Mouse (Mus musculus): ENCODE measurements around the gene 1700007K13Rik. TPM values are rescaled to one million over a fixed set of nuclear protein-coding genes. Genes with fewer than 3 reads are reported as not detected.
"Not testable (repeated sequence)": the region's sequence is repeated elsewhere in the genome, so short reads cannot be mapped to it uniquely, and the experiment has no call there.

The 1700007K13Rik gene
- polyA plus RNA-seq (2015; fragmentation: Nextera tagmentation; extraction: Ambion mirVana) = 0.80 and 0.99 TPM in 2 replicates

DNA sequence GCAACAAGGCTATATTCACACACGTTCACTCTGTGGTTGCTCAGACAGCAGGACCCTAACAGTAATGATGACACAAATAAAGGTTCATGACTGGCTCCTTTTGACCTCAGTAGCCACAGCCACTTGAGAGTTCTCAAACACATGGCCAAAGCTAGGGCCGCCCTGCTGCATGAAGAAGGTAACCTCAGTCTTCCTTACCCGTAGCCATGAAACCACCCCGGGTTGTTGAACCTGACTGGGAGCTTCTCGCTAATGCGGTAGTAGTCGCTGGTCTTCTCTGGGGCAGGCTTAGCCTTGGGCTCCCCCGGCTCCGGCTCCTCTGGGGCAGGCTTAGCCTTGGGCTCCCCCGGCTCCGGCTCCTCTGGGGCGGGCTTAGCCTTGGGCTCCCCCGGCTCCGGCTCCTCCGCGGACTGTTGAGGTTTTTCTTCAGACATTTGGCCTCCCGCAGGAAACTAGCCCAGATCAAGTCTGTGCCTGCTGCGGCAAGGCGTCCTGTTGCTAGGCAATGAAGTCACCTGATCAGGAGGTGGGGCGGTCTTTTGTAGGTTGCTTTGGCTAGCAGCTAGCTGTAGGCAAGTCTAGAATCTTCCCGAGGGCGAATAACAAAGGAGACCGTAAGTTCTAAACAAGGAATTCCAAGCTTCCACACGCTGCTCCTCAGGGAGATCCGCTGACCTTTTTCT, at the start of gene 1700007K13Rik:
1700007K13Rik (minus strand) TSS at position 497 of the 683 bp plus-strand sequence.
- peak; percentile 47; the same call in 1 of the 2 replicates for ATAC-seq (ENCODE audit: insufficient read depth, low FRiP score)
- no peak within 1 kb of the TSS for H3K27ac ChIP-seq (ENCODE audit: low read length)
- H3K4me2 ChIP-seq (ENCODE audit: low read depth, low read length) = peak within 1 kb of the TSS; percentile 72
- no peaks in the 10 kb centered on the region for H3K9me3 ChIP-seq (replicated peaks; ENCODE audit: control insufficient read depth, low read length)
- peaks cover 3% of the 10 kb centered on the region; the same call in 1 of the 2 replicates for H3K4me1 ChIP-seq (ENCODE audit: control insufficient read depth, insufficient read depth, low read length)
- 5% methylated on average over 25 of the region's 25 CpGs for WGBS
- H3K4me3 ChIP-seq (replicated peaks; ENCODE audit: low read length) = peak within 1 kb of the TSS; percentile 41
- H3K36me3 ChIP-seq (ENCODE audit: control insufficient read depth, insufficient read depth, low read length) = peaks cover 19% of the 10 kb centered on the region
- H3K27me3 ChIP-seq (ENCODE audit: control insufficient read depth, insufficient read depth, low read length) = 0 out of 2 replicates have a peak, but pooled peaks cover 3% of the 10 kb centered on the region
- H3K9ac ChIP-seq (ENCODE audit: low read length) = peak within 1 kb of the TSS; percentile 69

DNA sequence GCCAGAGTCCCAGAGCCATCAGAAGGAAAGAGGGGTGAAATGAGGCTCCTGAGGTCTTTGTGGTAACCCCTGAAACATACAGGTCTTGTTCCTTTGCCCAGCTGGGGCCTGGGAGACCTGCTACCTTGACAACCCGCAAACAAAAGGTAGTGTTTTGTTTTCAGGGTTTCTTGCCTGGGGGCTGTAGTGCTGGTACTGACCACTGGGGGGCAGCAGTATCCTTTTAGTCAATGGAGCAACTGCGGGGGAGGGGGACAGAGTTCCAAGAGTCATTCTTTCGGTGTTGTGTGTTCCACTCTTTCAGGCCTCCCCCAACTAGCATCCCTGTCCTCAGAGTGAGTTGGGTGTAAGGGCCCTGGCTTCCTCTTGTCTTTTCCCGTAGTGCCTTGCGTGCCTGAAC, 48.4 kb upstream of the 1700007K13Rik start:
- 22% methylated on average over 5 of the region's 5 CpGs for WGBS
- peak overlapping the region; percentile 90 for H3K9ac ChIP-seq (ENCODE audit: low read length)
- no peaks in the 10 kb centered on the region for H3K36me3 ChIP-seq (ENCODE audit: control insufficient read depth, insufficient read depth, low read length)
- no peaks in the 10 kb centered on the region for H3K9me3 ChIP-seq (replicated peaks; ENCODE audit: control insufficient read depth, low read length)
- H3K4me3 ChIP-seq (replicated peaks; ENCODE audit: low read length) = peak overlapping the region; percentile 73
- no peaks in the 10 kb centered on the region for H3K27me3 ChIP-seq (ENCODE audit: control insufficient read depth, insufficient read depth, low read length)
- H3K4me1 ChIP-seq (ENCODE audit: control insufficient read depth, insufficient read depth, low read length) = peaks cover 16% of the 10 kb centered on the region
- peak overlapping the region; percentile 94 for H3K4me2 ChIP-seq (ENCODE audit: low read depth, low read length)
- ATAC-seq (ENCODE audit: insufficient read depth, low FRiP score) = no peak
- H3K27ac ChIP-seq (ENCODE audit: low read length) = no peak overlapping the region

DNA sequence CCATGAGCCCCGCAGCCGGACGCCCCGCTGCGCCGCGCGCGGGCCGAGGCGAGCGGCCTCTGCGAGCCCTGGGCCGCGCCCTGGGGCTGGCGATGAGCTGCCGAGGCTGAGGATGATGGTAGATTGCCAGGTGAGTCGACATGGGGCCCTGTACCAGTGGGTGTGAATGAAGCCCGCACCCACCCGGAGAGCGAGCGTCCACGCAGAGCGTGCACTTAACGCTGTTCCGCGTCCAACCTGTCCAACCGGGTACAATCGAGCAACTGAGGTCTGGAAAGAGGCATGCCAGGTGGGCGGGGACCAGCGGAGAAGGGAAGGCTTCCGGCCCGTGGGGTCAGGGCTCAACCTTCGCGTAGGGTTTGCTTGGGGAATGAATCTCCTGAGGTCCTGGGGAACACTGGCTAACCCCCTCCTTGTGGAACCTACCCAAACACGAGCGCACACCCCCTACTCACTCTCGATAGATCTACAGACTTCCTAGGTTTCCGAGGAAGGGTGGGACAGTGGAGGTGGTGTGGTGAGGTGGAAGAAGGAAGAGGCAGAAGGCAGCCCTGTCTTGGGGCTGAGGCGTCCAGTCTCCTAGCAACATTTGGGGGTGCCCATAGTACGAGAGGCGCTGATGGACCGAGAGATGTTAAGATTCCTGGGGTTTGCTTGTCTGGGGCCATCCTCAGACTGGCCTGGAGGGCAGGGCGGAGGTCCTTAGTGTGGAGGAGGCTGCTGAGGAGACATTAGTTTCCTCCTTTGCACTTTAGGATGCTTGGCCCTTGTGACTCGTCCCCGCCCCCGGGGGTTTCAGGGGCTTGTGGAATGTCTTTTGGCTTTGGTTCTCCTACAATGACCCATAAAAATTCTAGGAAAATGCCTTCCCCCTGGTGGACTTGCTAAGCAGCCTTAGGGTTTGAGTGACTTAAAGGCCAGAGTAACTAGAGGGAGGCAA, 47.6 kb upstream of the 1700007K13Rik start:
- Histone ChIP-seq H3K4me2 (ENCODE audit: low read depth, low read length) (peak overlapping the region; percentile 94), H3K4me3 (replicated peaks; ENCODE audit: low read length) (peak overlapping the region; percentile 73), H3K36me3 (ENCODE audit: control insufficient read depth, insufficient read depth, low read length) (no peaks in the 10 kb centered on the region), H3K4me1 (ENCODE audit: control insufficient read depth, insufficient read depth, low read length) (peaks cover 16% of the 10 kb centered on the region), H3K27me3 (ENCODE audit: control insufficient read depth, insufficient read depth, low read length) (no peaks in the 10 kb centered on the region), H3K9ac (ENCODE audit: low read length) (peak overlapping the region; percentile 90), H3K27ac (ENCODE audit: low read length) (peak overlapping the region; percentile 84), H3K9me3 (replicated peaks; ENCODE audit: control insufficient read depth, low read length) (no peaks in the 10 kb centered on the region)
- 5% methylated on average over 47 of the region's 47 CpGs for WGBS
- peak; percentile 30; the same call in 1 of the 2 replicates for ATAC-seq (ENCODE audit: insufficient read depth, low FRiP score)

DNA sequence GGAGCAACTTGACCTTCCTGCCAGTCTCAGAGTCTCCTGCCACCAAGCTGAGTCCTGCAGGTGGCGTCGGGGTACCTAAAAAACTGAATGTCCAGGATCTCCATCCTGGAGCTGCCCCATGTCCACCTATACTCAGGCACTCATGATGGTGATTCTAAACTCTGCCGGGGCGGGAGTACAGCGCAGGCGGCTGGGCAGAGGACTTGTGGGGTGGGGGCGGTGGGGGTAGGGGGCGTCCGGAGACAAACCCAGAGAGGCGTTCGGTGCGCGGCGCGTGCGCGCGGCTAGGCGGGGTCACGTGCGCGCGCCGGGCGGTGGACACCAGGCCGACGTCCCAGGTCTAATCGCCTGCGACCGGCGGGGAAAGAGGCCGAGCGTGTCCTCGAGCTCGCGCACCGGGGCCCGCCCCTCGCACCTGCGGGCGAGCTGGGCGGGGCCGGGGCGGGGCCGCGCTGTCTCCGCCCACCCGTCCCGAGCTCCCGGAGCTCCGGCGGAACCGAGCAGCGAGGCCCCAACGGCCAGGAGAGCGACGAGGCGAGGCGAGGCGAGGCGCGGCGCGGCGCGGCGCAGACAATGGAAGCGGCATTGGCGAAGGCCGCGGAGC, 46.8 kb upstream of the 1700007K13Rik start, which contains the start of gene Ralgds:
Ralgds (plus strand) TSS at position 328 of the 604 bp plus-strand sequence.
- Histone ChIP-seq H3K4me1 (ENCODE audit: control insufficient read depth, insufficient read depth, low read length) (peaks cover 16% of the 10 kb centered on the region), H3K4me3 (replicated peaks; ENCODE audit: low read length) (peak within 1 kb of the TSS; percentile 73), H3K4me2 (ENCODE audit: low read depth, low read length) (peak within 1 kb of the TSS; percentile 94), H3K9me3 (replicated peaks; ENCODE audit: control insufficient read depth, low read length) (no peaks in the 10 kb centered on the region), H3K27me3 (ENCODE audit: control insufficient read depth, insufficient read depth, low read length) (no peaks in the 10 kb centered on the region), H3K27ac (ENCODE audit: low read length) (peak within 1 kb of the TSS; percentile 84), H3K36me3 (ENCODE audit: control insufficient read depth, insufficient read depth, low read length) (no peaks in the 10 kb centered on the region), H3K9ac (ENCODE audit: low read length) (peak within 1 kb of the TSS; percentile 90)
- peak; percentile 84 for ATAC-seq (ENCODE audit: insufficient read depth, low FRiP score)
- WGBS = under 1% methylated on average over 71 of the region's 71 CpGs

DNA sequence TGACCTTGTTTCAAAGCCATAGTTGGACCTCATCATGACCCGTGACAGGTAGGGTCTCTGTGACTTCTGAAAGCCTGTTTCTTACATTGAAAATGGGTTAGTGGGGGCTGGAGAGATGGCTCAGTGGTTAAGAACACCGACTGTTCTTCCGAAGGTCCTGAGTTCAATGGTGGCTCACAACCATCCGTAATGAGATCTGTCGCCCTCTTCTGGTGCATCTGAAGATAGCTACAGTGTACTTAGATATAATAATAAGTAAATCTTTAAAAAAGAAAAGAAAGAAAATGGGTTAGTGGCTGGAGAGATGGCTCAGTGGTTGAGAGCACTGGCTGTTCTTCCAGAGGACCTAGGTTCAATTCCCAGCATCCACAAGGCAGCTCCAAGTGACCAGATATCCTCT, 45.5 kb upstream of the 1700007K13Rik start:
- not testable (repeated sequence) for H3K27ac ChIP-seq (ENCODE audit: low read length); H3K36me3 ChIP-seq (ENCODE audit: control insufficient read depth, insufficient read depth, low read length); H3K4me3 ChIP-seq (replicated peaks; ENCODE audit: low read length); ATAC-seq (ENCODE audit: insufficient read depth, low FRiP score); H3K9me3 ChIP-seq (replicated peaks; ENCODE audit: control insufficient read depth, low read length); H3K9ac ChIP-seq (ENCODE audit: low read length); H3K4me2 ChIP-seq (ENCODE audit: low read depth, low read length); H3K27me3 ChIP-seq (ENCODE audit: control insufficient read depth, insufficient read depth, low read length); H3K4me1 ChIP-seq (ENCODE audit: control insufficient read depth, insufficient read depth, low read length)
- 54% methylated on average over 5 of the region's 5 CpGs for WGBS

DNA sequence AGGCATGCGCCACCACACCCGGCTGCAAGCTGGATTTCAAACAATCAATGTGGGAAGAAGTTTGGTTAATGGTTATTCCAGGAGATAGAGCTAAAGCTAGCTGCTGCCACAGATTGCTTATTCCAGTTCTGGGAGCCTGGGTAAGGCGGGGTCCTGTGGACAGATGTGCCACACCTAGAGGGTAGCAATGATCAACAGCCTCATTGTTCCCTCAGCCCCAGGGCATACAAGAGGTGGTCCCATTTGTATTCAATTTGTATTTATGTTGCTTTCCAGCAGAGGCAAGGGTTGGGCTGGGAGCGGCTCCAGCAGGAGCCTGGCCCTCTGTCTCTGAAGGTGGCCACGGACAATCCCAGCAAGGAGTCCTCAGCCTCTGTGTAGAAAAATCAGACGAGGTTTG, 40.2 kb upstream of the 1700007K13Rik start:
- Histone ChIP-seq H3K4me3 (replicated peaks; ENCODE audit: low read length) (no peak overlapping the region), H3K27me3 (ENCODE audit: control insufficient read depth, insufficient read depth, low read length) (no peaks in the 10 kb centered on the region), H3K4me2 (ENCODE audit: low read depth, low read length) (no peak overlapping the region), H3K9ac (ENCODE audit: low read length) (no peak overlapping the region), H3K27ac (ENCODE audit: low read length) (no peak overlapping the region), H3K36me3 (ENCODE audit: control insufficient read depth, insufficient read depth, low read length) (no peaks in the 10 kb centered on the region), H3K4me1 (ENCODE audit: control insufficient read depth, insufficient read depth, low read length) (no peaks in the 10 kb centered on the region), H3K9me3 (replicated peaks; ENCODE audit: control insufficient read depth, low read length) (no peaks in the 10 kb centered on the region)
- 82% methylated on average over 6 of the region's 6 CpGs for WGBS
- no peak for ATAC-seq (ENCODE audit: insufficient read depth, low FRiP score)

GRCm38 (mm10) chr2:28505795-28506194, 39.7 kb upstream of the 1700007K13Rik start, which contains the start of gene Gm10134:
Gm10134 (plus strand) TSS chr2:28506095.
- H3K4me2 ChIP-seq (ENCODE audit: low read depth, low read length) = no peak within 1 kb of the TSS
- no peak within 1 kb of the TSS for H3K9ac ChIP-seq (ENCODE audit: low read length)
- H3K36me3 ChIP-seq (ENCODE audit: control insufficient read depth, insufficient read depth, low read length) = no peaks in the 10 kb centered on the region
- H3K27ac ChIP-seq (ENCODE audit: low read length) = no peak within 1 kb of the TSS
- no peak for ATAC-seq (ENCODE audit: insufficient read depth, low FRiP score)
- H3K4me1 ChIP-seq (ENCODE audit: control insufficient read depth, insufficient read depth, low read length) = no peaks in the 10 kb centered on the region
- no peaks in the 10 kb centered on the region for H3K9me3 ChIP-seq (replicated peaks; ENCODE audit: control insufficient read depth, low read length)
- H3K4me3 ChIP-seq (replicated peaks; ENCODE audit: low read length) = no peak within 1 kb of the TSS
- whole genome bisulfite sequencing = 65% methylated on average over 3 of the region's 3 CpGs
- no peaks in the 10 kb centered on the region for H3K27me3 ChIP-seq (ENCODE audit: control insufficient read depth, insufficient read depth, low read length)

DNA sequence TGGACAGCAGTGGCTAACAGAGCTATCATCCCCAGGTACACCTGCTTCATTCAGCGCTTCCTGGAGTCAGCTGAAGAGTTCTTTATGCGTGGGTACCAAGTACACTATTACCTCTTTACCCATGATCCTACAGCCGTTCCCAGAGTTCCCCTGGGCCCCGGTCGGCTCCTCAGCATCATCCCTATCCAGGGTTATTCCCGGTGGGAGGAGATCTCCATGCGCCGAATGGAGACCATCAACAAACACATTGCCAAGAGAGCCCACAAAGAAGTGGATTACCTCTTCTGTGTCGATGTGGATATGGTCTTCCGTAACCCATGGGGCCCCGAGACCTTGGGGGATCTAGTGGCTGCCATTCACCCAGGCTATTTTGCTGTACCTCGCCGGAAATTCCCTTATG, 38.5 kb upstream of the 1700007K13Rik start:
- Histone ChIP-seq H3K4me1 (ENCODE audit: control insufficient read depth, insufficient read depth, low read length) (no peaks in the 10 kb centered on the region), H3K36me3 (ENCODE audit: control insufficient read depth, insufficient read depth, low read length) (no peaks in the 10 kb centered on the region), H3K27ac (ENCODE audit: low read length) (no peak overlapping the region), H3K9ac (ENCODE audit: low read length) (no peak overlapping the region), H3K9me3 (replicated peaks; ENCODE audit: control insufficient read depth, low read length) (no peaks in the 10 kb centered on the region), H3K27me3 (ENCODE audit: control insufficient read depth, insufficient read depth, low read length) (no peaks in the 10 kb centered on the region), H3K4me3 (replicated peaks; ENCODE audit: low read length) (no peak overlapping the region), H3K4me2 (ENCODE audit: low read depth, low read length) (no peak overlapping the region)
- WGBS = 89% methylated on average over 13 of the region's 13 CpGs
- no peak for ATAC-seq (ENCODE audit: insufficient read depth, low FRiP score)

Data from stomach, embryonic 16.5 days (tissue).